Mouse (Mus musculus) C2C12 (cell line): ENCODE measurements around the gene Kcnj9. TPM values are rescaled to one million over a fixed set of nuclear protein-coding genes. Genes with fewer than 3 reads are reported as not detected.

Source experiments
- H3K27me3 ChIP-seq: one replicate; pipeline ENCODE4 v1.6.1; 2011; ENCODE audit not compliant: control insufficient read depth, insufficient read depth, insufficient read length
- H3K36me3 ChIP-seq: one replicate; pipeline ENCODE4 v1.6.1; 2011; ENCODE audit not compliant: control insufficient read depth, insufficient read depth
- H3K4me3 ChIP-seq: one replicate; pipeline ENCODE4 v1.5.1; 2011; ENCODE audit warnings: mild to moderate bottlenecking, control low read depth; ENCODE audit not compliant: poor library complexity, insufficient read depth, severe bottlenecking
- H3K79me2 ChIP-seq: one replicate; pipeline ENCODE4 v1.6.1; 2011; ENCODE audit not compliant: control insufficient read depth, insufficient read depth
- H3K79me3 ChIP-seq: one replicate; pipeline ENCODE4 v1.6.1; 2011; ENCODE audit warnings: low read depth, control low read depth
- H3ac ChIP-seq: one replicate; pipeline ENCODE3; 2011; ENCODE audit warnings: low read depth; ENCODE audit not compliant: control insufficient read depth, insufficient read length
- CEBPB ChIP-seq: IDR thresholded peaks from one replicate; pipeline ENCODE4 v1.6.1; 2011; ENCODE audit warnings: low read depth, mild to moderate bottlenecking, control low read depth, moderate library complexity
- CTCF ChIP-seq: IDR thresholded peaks from one replicate; pipeline ENCODE4 v1.5.1; 2011; ENCODE audit not compliant: control insufficient read depth, insufficient read depth, insufficient read length
- FOSL1 ChIP-seq: IDR thresholded peaks from one replicate; pipeline ENCODE4 v1.8.0; 2011; ENCODE audit warnings: mild to moderate bottlenecking, low read length; ENCODE audit not compliant: poor library complexity, insufficient read depth, severe bottlenecking
- MAX ChIP-seq: IDR thresholded peaks from one replicate; pipeline ENCODE4 v1.6.1; 2011; ENCODE audit warnings: mild to moderate bottlenecking, control low read depth
- MYOD1 ChIP-seq: IDR thresholded peaks from one replicate; pipeline ENCODE4 v1.6.1; 2011; ENCODE audit warnings: low read depth; ENCODE audit not compliant: control insufficient read depth, insufficient read length
- MYOG ChIP-seq: IDR thresholded peaks from one replicate; pipeline ENCODE4 v1.6.1; 2011; ENCODE audit not compliant: control insufficient read depth, insufficient read length; ENCODE audit errors: extremely low read depth
- USF1 ChIP-seq: IDR thresholded peaks from one replicate; pipeline ENCODE4 v1.6.1; 2011; ENCODE audit warnings: low read depth, mild to moderate bottlenecking, control low read depth, moderate library complexity
- polyA plus RNA-seq: library from polyadenylated mRNA; unstranded; fragments of >200 nt; fragmentation: generic; extraction: Trizol; gene quantifications from one replicate; pipeline ENCODE4 v1.2.1, GENCODE M21; 2012; ENCODE audit warnings: missing spikeins

Kcnj9 gene
- polyA plus RNA-seq, 1 experiment = 0.06 TPM

DNA sequence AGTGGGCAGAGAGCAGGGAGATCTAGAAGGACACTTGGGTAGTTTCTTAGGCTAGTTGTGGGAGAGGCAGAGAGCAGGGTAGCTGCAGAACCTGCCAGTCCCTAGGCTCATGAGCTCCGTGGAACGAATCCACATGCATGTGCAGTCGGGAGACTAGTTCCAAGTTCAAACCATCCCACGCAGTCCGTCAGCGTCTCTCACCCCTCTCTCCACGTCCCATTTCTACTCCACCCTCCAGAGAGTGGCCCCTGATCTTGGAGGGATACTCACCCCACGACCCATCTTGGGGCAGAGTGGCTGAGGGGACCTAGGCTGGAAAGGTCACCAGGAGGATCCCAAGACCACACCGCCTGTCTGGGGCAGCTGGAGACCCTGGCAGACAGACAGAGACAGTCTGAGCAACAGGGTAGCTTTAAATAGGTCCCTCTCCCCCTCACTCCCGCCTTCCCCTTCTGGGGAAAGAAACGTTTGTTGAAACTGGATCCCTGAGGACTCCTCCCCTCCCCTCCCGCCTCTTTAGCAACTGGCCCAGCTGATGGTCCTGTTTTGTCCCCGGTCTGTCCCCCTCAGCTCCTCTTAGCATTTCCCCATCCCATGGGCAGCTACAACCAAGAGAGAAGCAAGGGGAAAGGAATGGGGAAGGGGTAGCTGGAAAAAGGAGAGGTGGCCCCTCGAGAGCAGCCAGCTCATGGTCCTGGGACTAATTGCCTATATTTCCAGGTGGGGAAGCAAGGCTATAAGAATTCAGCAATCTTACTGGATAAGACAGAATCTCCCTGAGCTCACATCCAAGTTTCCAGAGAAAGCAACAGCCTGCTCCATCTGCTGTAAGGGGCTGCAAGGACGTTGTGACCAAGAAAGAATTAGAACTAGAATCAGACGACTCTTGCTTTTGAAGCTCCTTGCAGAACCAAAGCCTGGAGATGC lies 31.2 kb downstream of the Kcnj9 start, which contains the start of gene Atp1a2:
Gene Atp1a2 (minus strand): TSS at position 454 of the 927 bp plus-strand sequence.
- no peaks in the 10 kb centered on the region for H3K36me3 ChIP-seq
- no peaks in the 10 kb centered on the region for H3K79me3 ChIP-seq
- no peaks in the 10 kb centered on the region for H3K79me2 ChIP-seq
- H3ac ChIP-seq = no peak within 1 kb of the TSS
- H3K27me3 ChIP-seq = no peaks in the 10 kb centered on the region
- no peak within 1 kb of the TSS for H3K4me3 ChIP-seq
- TF ChIP-seq MYOG = no peak
- no peak for TF ChIP-seq MYOD1
- no peak for TF ChIP-seq FOSL1
- no peak for TF ChIP-seq MAX

DNA sequence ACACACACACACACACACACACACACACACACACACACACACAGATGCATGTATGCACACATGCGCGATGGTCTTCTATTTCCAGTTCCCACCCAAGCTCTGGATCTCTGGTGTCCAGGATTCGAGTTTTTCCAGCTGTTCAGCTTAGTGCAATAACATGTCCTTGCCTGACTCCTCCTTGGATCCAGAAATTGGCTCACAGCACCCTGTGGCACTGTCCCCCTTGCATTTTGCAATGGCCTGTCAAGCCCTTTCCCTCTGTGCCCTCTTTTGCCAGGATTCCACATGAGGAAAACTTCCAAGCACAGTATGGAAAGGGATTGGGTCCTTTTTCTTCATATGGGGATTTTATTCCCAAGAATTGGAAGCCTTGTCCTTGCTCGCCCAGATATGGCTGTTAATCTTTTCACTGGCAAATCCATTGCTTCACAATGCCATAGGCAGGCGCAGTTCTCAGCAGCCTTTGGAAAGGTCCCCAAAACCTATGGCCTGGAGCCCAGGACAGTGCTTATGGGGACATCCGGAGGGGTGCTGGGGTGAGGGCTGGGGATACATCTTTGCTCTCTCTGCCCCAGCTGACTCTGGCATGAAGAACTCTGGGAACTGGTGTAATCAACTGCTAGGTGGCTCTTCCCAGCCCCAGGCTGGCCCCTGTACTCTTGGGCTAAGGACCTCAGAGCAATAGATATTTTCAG lies 32.2 kb downstream of the Kcnj9 start:
- Histone ChIP-seq H3ac (no peak overlapping the region), H3K79me3 (no peaks in the 10 kb centered on the region), H3K4me3 (no peak overlapping the region), H3K36me3 (no peaks in the 10 kb centered on the region), H3K79me2 (no peaks in the 10 kb centered on the region), H3K27me3 (no peaks in the 10 kb centered on the region)
- TF ChIP-seq FOSL1 = no peak
- no peak for TF ChIP-seq CEBPB
- no peak for TF ChIP-seq USF1
- no peak for TF ChIP-seq MYOG
- no peak for TF ChIP-seq MAX
- no peak for TF ChIP-seq MYOD1
- TF ChIP-seq CTCF = no peak

DNA sequence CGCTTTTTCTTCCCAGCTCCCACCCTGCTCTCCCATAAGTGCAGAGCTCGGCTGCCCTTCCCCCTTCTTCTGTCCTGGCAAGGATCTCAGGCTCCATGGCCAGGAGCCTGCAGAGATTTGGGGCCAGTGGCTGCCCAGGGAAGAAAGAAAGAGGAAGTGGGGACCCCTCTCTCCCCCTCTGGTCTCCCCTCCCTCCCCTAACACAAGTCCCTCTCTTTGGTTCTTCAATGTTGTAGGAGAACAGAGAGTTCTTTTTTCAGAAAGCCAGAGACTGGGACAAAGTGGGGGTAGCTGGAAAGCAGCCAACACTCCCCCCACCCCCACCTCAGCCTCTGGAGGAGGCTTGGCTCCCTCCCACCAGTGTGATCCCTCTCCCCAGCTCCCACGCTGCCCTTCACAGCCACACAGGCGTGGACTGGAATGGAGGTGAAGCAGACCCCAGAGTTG lies 33.3 kb downstream of the Kcnj9 start:
- no peak for TF ChIP-seq FOSL1
- Histone ChIP-seq H3K79me2 (no peaks in the 10 kb centered on the region), H3K79me3 (no peaks in the 10 kb centered on the region), H3ac (no peak overlapping the region), H3K36me3 (no peaks in the 10 kb centered on the region), H3K27me3 (no peaks in the 10 kb centered on the region), H3K4me3 (no peak overlapping the region)

DNA sequence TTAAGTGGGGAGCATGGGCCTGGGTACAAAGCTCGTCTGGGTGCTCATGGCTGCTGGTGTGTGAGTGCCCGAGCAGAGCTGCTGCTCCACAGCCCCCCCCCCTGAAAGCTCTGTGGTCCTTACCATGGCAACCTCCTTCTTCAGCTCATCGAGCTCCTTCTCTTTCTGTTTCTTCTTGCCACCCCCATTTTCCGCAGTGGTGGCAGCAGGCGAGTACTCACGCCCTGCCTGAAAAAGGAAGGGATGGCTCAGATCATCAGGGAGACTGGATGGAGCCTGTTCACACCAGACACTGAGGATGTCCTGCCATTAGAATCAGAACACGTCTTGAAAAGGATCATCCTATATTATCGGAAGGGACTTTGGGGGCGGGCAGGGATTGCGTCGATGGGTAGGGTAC lies 35.7 kb downstream of the Kcnj9 start:
- Histone ChIP-seq H3K36me3 (no peaks in the 10 kb centered on the region), H3K79me2 (no peaks in the 10 kb centered on the region), H3K79me3 (no peaks in the 10 kb centered on the region), H3K27me3 (no peaks in the 10 kb centered on the region), H3ac (no peak overlapping the region), H3K4me3 (no peak overlapping the region)
- TF ChIP-seq FOSL1 (no peak), MYOG (no peak), MAX (no peak), MYOD1 (no peak), USF1 (no peak), CTCF (no peak), CEBPB (no peak)

DNA sequence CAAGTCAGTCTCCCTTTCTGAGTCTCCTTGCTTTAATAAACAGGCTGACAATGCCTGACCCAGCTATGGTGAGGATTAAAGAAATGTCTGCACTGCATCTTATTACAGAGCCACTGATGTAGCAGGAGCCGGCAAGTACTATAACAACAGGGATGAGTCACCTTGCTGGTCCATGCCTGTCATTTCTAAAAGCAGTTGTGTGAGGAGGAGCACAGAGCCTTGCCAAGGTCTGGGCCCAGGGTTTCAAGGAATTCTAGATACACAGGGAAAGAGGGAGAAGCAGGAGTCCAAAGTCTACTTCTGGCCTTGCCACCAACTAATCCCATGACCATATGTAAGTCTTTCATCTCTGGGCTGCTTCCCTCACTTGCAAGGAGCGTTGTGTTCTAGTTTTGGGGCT lies 36.2 kb downstream of the Kcnj9 start:
- Histone ChIP-seq H3K4me3 (no peak overlapping the region), H3K79me3 (no peaks in the 10 kb centered on the region), H3K79me2 (no peaks in the 10 kb centered on the region), H3K36me3 (no peaks in the 10 kb centered on the region), H3K27me3 (no peaks in the 10 kb centered on the region), H3ac (no peak overlapping the region)
- TF ChIP-seq MYOD1 (no peak), CTCF (no peak), FOSL1 (no peak), MAX (no peak), USF1 (no peak)

DNA sequence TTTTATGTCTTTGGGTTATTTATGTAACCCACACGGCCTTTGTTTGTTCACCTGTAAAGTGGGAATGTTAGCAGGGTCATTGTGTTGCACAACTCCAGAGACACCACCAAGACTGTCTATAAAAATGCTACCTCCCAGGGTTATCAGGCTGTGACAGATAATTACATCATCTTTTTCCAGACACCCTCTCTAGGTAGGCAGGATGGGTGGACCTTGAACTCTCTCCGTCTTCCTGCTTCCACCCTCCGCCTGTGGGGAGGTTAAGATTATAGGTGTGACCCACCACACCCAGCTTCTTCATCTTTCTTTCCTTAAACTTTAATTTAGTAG lies 39.5 kb downstream of the Kcnj9 start:
- H3K27me3 ChIP-seq = no peaks in the 10 kb centered on the region
- peak; percentile 97 for TF ChIP-seq CEBPB
- no peak for TF ChIP-seq MYOG
- TF ChIP-seq CTCF = no peak
- no peak for TF ChIP-seq MAX
- H3K36me3 ChIP-seq = no peaks in the 10 kb centered on the region
- H3K79me3 ChIP-seq = no peaks in the 10 kb centered on the region
- H3K79me2 ChIP-seq = no peaks in the 10 kb centered on the region
- H3K4me3 ChIP-seq = no peak overlapping the region
- no peak overlapping the region for H3ac ChIP-seq
